Mouse (Mus musculus) C2C12 (cell line): ENCODE data around the gene Cabcoco1. TPM values are rescaled to one million over a fixed set of nuclear protein-coding genes. Genes with fewer than 3 reads are reported as not detected.

ENCODE experiments used
- H3K27me3 ChIP-seq: one replicate; pipeline ENCODE4 v1.6.1; 2011; ENCODE audit not compliant: control insufficient read depth, insufficient read depth, insufficient read length
- H3K36me3 ChIP-seq: one replicate; pipeline ENCODE4 v1.6.1; 2011; ENCODE audit not compliant: control insufficient read depth, insufficient read depth
- H3K4me3 ChIP-seq: one replicate; pipeline ENCODE4 v1.5.1; 2011; ENCODE audit warnings: mild to moderate bottlenecking, control low read depth; ENCODE audit not compliant: poor library complexity, insufficient read depth, severe bottlenecking
- H3K79me2 ChIP-seq: one replicate; pipeline ENCODE4 v1.6.1; 2011; ENCODE audit not compliant: control insufficient read depth, insufficient read depth
- H3K79me3 ChIP-seq: one replicate; pipeline ENCODE4 v1.6.1; 2011; ENCODE audit warnings: low read depth, control low read depth
- H3ac ChIP-seq: one replicate; pipeline ENCODE3; 2011; ENCODE audit warnings: low read depth; ENCODE audit not compliant: control insufficient read depth, insufficient read length
- CEBPB ChIP-seq: IDR thresholded peaks from one replicate; pipeline ENCODE4 v1.6.1; 2011; ENCODE audit warnings: low read depth, mild to moderate bottlenecking, control low read depth, moderate library complexity
- CTCF ChIP-seq: IDR thresholded peaks from one replicate; pipeline ENCODE4 v1.5.1; 2011; ENCODE audit not compliant: control insufficient read depth, insufficient read depth, insufficient read length
- FOSL1 ChIP-seq: IDR thresholded peaks from one replicate; pipeline ENCODE4 v1.8.0; 2011; ENCODE audit warnings: mild to moderate bottlenecking, low read length; ENCODE audit not compliant: poor library complexity, insufficient read depth, severe bottlenecking
- MAX ChIP-seq: IDR thresholded peaks from one replicate; pipeline ENCODE4 v1.6.1; 2011; ENCODE audit warnings: mild to moderate bottlenecking, control low read depth
- MYOD1 ChIP-seq: IDR thresholded peaks from one replicate; pipeline ENCODE4 v1.6.1; 2011; ENCODE audit warnings: low read depth; ENCODE audit not compliant: control insufficient read depth, insufficient read length
- MYOG ChIP-seq: IDR thresholded peaks from one replicate; pipeline ENCODE4 v1.6.1; 2011; ENCODE audit not compliant: control insufficient read depth, insufficient read length; ENCODE audit errors: extremely low read depth
- USF1 ChIP-seq: IDR thresholded peaks from one replicate; pipeline ENCODE4 v1.6.1; 2011; ENCODE audit warnings: low read depth, mild to moderate bottlenecking, control low read depth, moderate library complexity
- polyA plus RNA-seq: library from polyadenylated mRNA; unstranded; fragments of >200 nt; fragmentation: generic; extraction: Trizol; gene quantifications from one replicate; pipeline ENCODE4 v1.2.1, GENCODE M21; 2012; ENCODE audit warnings: missing spikeins

Gene Cabcoco1
- polyA plus RNA-seq, 1 experiment = not detected

DNA sequence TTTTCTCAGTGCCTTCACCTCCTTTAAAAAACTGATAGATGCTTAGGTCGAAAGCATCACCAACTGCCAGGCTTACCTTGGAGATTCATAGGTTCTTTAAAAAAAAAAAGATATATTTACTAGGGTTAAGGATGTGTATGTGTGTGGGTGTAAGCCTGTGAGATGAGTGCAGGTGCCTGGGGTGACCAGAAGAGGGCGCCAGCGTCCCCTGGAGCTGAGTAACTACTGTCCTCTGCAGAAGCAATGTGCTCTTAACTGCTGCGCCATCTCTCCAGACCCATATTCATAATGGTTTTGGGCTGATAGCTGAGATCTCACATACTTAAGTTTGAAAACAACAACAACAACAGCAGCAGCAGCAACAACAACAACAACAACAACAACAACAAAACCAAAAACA lies 35.5 kb downstream of the Cabcoco1 start:
- Histone ChIP-seq H3K4me3 (no peak overlapping the region), H3ac (no peak overlapping the region), H3K27me3 (no peaks in the 10 kb centered on the region), H3K79me3 (no peaks in the 10 kb centered on the region), H3K36me3 (no peaks in the 10 kb centered on the region), H3K79me2 (no peaks in the 10 kb centered on the region)
- TF ChIP-seq FOSL1 (no peak), MAX (no peak)

DNA sequence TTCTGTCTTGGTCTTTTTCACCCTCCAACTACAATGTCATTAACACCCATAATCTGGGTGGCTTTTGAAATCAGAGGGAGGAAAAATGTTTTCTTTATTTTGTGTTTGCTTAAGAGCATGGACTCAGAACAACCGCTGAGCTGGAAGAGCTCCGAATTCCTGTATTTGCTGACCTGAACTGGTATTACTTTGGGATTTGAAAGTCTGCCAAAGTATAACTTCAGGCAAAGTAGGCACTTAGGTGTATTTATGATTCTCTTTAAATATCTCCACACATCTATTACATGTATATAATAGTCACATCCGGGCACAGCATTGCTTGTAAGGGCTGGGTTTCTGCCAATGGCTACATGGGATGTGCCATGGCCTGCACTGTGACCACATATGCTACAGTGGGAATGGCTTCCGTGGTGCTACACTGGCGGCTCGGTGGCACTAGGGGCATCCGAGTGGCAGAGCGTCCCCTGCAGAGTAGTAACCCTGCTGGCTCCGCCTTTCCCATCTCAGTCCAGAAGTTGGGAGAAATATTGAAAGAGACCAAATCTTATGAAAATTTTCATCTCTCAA lies 37.0 kb downstream of the Cabcoco1 start:
- no peak overlapping the region for H3K4me3 ChIP-seq
- no peak for TF ChIP-seq FOSL1
- TF ChIP-seq MYOD1 = no peak
- TF ChIP-seq MYOG = no peak
- TF ChIP-seq USF1 = no peak
- no peak for TF ChIP-seq CEBPB
- TF ChIP-seq CTCF = no peak
- TF ChIP-seq MAX = no peak
- no peaks in the 10 kb centered on the region for H3K79me3 ChIP-seq
- H3ac ChIP-seq = no peak overlapping the region
- no peaks in the 10 kb centered on the region for H3K36me3 ChIP-seq
- no peaks in the 10 kb centered on the region for H3K79me2 ChIP-seq
- no peaks in the 10 kb centered on the region for H3K27me3 ChIP-seq

DNA sequence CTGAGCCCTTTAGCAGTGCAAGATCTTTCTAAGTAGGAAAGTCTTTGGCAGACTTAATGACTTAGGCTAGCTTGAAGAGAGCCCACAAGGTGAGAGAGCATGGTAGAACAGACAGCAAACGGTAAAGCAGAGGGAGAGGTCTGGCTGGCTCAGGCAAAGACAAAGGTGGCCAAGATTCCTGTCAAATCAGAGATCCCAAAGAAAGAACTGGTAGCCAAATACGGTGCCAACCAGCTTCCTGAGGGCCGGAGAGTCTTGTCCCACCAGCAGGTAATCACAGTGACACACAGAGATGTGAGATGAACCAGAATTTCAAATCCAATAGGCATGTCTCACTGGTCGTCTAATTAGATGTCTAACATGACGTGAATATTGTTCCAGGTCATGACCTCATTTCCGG lies 40.6 kb downstream of the Cabcoco1 start:
- Histone ChIP-seq H3K36me3 (no peaks in the 10 kb centered on the region), H3K27me3 (no peaks in the 10 kb centered on the region), H3K4me3 (no peak overlapping the region), H3ac (no peak overlapping the region), H3K79me2 (no peaks in the 10 kb centered on the region), H3K79me3 (no peaks in the 10 kb centered on the region)
- TF ChIP-seq CTCF (no peak), MYOD1 (no peak), USF1 (no peak), CEBPB (no peak), FOSL1 (no peak), MYOG (no peak), MAX (no peak)

DNA sequence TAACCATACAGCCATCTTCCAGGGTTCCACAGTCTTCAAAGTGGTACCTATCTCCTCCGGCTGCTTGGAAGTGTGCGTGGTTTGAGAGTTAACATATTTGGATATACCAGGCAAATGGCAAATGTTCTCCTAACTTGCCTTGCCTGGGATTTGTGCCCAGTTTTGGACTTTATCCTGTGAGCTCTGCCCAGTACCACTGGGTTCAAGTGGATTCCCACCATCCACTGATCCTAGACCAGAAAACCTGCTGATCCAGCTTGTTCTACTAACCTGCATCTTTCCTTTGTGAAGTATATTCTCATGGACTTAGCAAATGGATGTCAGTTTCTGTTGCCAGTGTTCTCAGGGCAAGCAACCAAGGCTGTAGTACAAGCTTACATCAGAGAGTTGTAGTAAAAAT lies 46.5 kb downstream of the Cabcoco1 start:
- no peaks in the 10 kb centered on the region for H3K36me3 ChIP-seq
- H3K79me2 ChIP-seq = no peaks in the 10 kb centered on the region
- no peaks in the 10 kb centered on the region for H3K27me3 ChIP-seq
- H3K79me3 ChIP-seq = no peaks in the 10 kb centered on the region
- H3ac ChIP-seq = no peak overlapping the region
- TF ChIP-seq CTCF (no peak), FOSL1 (no peak), MAX (no peak), MYOD1 (no peak), USF1 (no peak), CEBPB (no peak), MYOG (no peak)
- no peak overlapping the region for H3K4me3 ChIP-seq

DNA sequence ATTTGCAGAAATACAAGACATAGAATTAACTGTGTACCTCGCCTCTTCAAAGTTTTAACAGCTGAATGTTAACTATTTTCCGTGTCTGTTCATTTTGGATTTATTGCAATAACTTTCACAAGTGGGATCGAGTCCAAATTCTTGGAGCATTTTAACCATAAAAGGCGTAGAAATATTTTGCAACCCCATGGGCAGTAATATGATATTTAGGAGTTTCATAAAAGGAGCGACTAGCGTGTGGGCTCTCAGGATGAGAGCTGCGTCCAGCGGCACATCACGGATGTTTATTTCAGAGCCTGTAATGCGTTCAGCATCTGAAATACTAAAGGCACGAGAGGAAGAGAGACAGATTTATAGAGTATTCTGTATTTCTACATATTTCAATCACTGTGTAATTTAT lies 50.1 kb downstream of the Cabcoco1 start:
- H3ac ChIP-seq = no peak overlapping the region
- H3K4me3 ChIP-seq = no peak overlapping the region
- TF ChIP-seq FOSL1 (no peak), CEBPB (peak; percentile 61)
- H3K27me3 ChIP-seq = no peaks in the 10 kb centered on the region
- no peaks in the 10 kb centered on the region for H3K79me2 ChIP-seq
- no peaks in the 10 kb centered on the region for H3K79me3 ChIP-seq
- H3K36me3 ChIP-seq = no peaks in the 10 kb centered on the region

DNA sequence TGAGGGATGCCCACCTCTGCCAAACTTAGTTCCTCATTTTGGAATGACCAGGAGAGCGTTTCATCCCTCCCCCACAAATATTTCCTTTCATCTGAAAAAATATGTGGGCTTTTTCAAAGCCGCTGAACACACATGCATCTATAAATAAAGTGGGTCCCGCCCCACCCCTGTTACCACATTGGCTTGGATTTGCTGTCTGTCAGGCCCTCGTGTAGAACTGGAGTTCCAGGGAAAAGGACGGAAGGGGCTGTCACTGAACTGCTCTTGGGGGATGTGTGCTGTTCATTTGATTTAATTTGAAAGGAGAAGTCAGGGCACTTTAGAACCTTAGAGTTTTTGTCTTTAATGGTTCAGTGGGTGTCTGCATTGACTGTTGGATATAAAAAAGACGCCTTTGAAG lies 50.9 kb downstream of the Cabcoco1 start:
- H3K79me3 ChIP-seq = no peaks in the 10 kb centered on the region
- H3ac ChIP-seq = no peak overlapping the region
- no peaks in the 10 kb centered on the region for H3K36me3 ChIP-seq
- H3K79me2 ChIP-seq = no peaks in the 10 kb centered on the region
- TF ChIP-seq MYOD1 (no peak), CTCF (no peak), MAX (no peak), FOSL1 (no peak), MYOG (no peak), USF1 (no peak), CEBPB (no peak)
- no peaks in the 10 kb centered on the region for H3K27me3 ChIP-seq
- no peak overlapping the region for H3K4me3 ChIP-seq
